Mouse (Mus musculus): ENCODE data around the gene Zfp609. TPM values are rescaled to one million over a fixed set of nuclear protein-coding genes. Genes with fewer than 3 reads are reported as not detected.

Zfp609 gene
- polyA plus RNA-seq, 1 experiment from 2014 or later = 6.9 TPM

Other genes with a start within 250 kb of the Zfp609 start
- 18.6 and 19.7 TPM in 2 replicates for gene Plekho2, start 247.5 kb downstream of the Zfp609 start, polyA plus RNA-seq (2015; fragmentation: Nextera tagmentation; extraction: Ambion mirVana)
- 8.9 and 9.6 TPM in 2 replicates for gene Pif1, start 240.4 kb downstream of the Zfp609 start, polyA plus RNA-seq (2015; fragmentation: Nextera tagmentation; extraction: Ambion mirVana)
- 7.9 and 9.5 TPM in 2 replicates for gene Rbpms2, start 197.9 kb downstream of the Zfp609 start, polyA plus RNA-seq (2015; fragmentation: Nextera tagmentation; extraction: Ambion mirVana)
- 315 and 328 TPM in 2 replicates for gene Oaz2, start 159.6 kb downstream of the Zfp609 start, polyA plus RNA-seq (2015; fragmentation: Nextera tagmentation; extraction: Ambion mirVana)
- 126 and 135 TPM in 2 replicates for gene Pclaf, start 62.7 kb upstream of the Zfp609 start, polyA plus RNA-seq (2015; fragmentation: Nextera tagmentation; extraction: Ambion mirVana)
- gene Trip4, start 81.2 kb upstream of the Zfp609 start, polyA plus RNA-seq (2015; fragmentation: Nextera tagmentation; extraction: Ambion mirVana) = 34.9 and 35.7 TPM in 2 replicates
- gene Csnk1g1, start 81.4 kb upstream of the Zfp609 start, polyA plus RNA-seq (2015; fragmentation: Nextera tagmentation; extraction: Ambion mirVana) = 15.0 and 17.7 TPM in 2 replicates
- 775 and 785 TPM in 2 replicates for gene Ppib, start 232.7 kb upstream of the Zfp609 start, polyA plus RNA-seq (2015; fragmentation: Nextera tagmentation; extraction: Ambion mirVana)
- 2.7 and 4.5 TPM in 2 replicates for gene Snx22, start 242.2 kb upstream of the Zfp609 start, polyA plus RNA-seq (2015; fragmentation: Nextera tagmentation; extraction: Ambion mirVana)

Measured in limb, embryonic 15.5 days (tissue).